Comparison of ENCODE assay signal across 21 mouse cellular contexts in the genomic region with DNA sequence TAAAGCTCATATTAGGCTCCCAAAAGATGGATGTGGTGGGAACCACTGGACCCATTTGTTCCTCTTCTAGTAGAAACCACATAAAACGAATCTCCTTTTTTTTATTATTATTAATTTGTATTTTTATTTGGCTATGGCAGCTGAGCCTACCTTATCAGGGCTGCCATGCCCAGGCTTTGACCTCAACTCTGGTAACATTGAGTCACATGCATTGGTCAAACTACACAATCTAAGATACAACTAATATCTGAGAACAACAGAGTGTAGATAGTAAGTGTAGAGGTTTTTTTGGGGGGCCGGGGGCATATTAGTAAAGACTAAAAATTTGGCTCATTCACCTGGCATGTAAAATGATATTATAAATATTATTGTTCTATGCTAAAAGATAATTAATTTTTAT.
DNase-seq lines count a peak whose midpoint lies in the region; TF ChIP-seq lines count a peak whose summit lies in the region.
"Had no signal": no experiment of that assay in that cellular context is flagged by ENCODE, and none has a peak within 500 bp of the region (broad histone marks: within the 10 kb centered on the region; RNA-seq: fewer than 3 reads in every experiment).

No protein-coding gene starts in this region.

- TF ChIP-seq RAD21 in MEL (IDR thresholded peaks at IDR 0.05; ENCODE audit: low read depth, low read length): no peak

- no peak overlapping the region for H3K4me3 ChIP-seq in MEL (ENCODE audit: control insufficient read depth in 1 of 2, insufficient read depth in 1 of 2, low read depth in 2 of 2, low read length in 2 of 2)
- H3K4me3 ChIP-seq: embryonic facial prominence, embryonic 13.5 days; embryonic facial prominence, embryonic 15.5 days; erythroblast, embryonic 14.5 days; forebrain, embryonic 10.5 days; forebrain, embryonic 12.5 days had no signal

- no peak overlapping the region for H3K9ac ChIP-seq in MEL (ENCODE audit: control insufficient read depth, low read depth, low read length, poor library complexity, severe bottlenecking)
- H3K9ac ChIP-seq: embryonic facial prominence, embryonic 13.5 days; embryonic facial prominence, embryonic 15.5 days; forebrain, embryonic 12.5 days had no signal

- H3K36me3 ChIP-seq in MEL (ENCODE audit: control insufficient read depth in 1 of 2, insufficient read depth in 2 of 2, low read length in 2 of 2): no peaks in the 10 kb centered on the region
- H3K36me3 ChIP-seq: embryonic facial prominence, embryonic 13.5 days; embryonic facial prominence, embryonic 15.5 days; forebrain, embryonic 10.5 days; forebrain, embryonic 12.5 days; G1E had no signal

- peak; percentile 27 to 66; a peak in 3 of 4 replicates for TF ChIP-seq EP300 in MEL (IDR thresholded peaks at IDR 0.05; ENCODE audit: low read depth in 1 of 2, low read length in 2 of 2)

- TF ChIP-seq POLR2A in MEL (IDR thresholded peaks at IDR 0.05; ENCODE audit: control insufficient read depth in 1 of 2, insufficient read depth in 1 of 2, low read depth in 1 of 2, low read length in 2 of 2, poor library complexity in 1 of 2): no peak

- H3K79me2 ChIP-seq in MEL (ENCODE audit: control insufficient read depth, insufficient read depth, low read length, poor library complexity): no peaks in the 10 kb centered on the region

- no peaks in the 10 kb centered on the region for H3K9me3 ChIP-seq in MEL (replicated peaks; ENCODE audit: insufficient read depth, low read length)
- H3K9me3 ChIP-seq: embryonic facial prominence, embryonic 13.5 days; embryonic facial prominence, embryonic 15.5 days; forebrain, embryonic 10.5 days; forebrain, embryonic 12.5 days; G1E had no signal

- H3K27ac ChIP-seq in MEL (ENCODE audit: control insufficient read depth, low read depth, low read length): no peak overlapping the region
- H3K27ac ChIP-seq: embryonic facial prominence, embryonic 13.5 days; embryonic facial prominence, embryonic 15.5 days; forebrain, embryonic 10.5 days; forebrain, embryonic 12.5 days had no signal

- no peaks in the 10 kb centered on the region for H3K27me3 ChIP-seq in MEL (ENCODE audit: control insufficient read depth in 1 of 2, insufficient read depth in 2 of 2, low read length in 2 of 2)
- H3K27me3 ChIP-seq: embryonic facial prominence, embryonic 13.5 days; embryonic facial prominence, embryonic 15.5 days; forebrain, embryonic 12.5 days; Patski had no signal

- no peak for TF ChIP-seq CTCF in MEL (IDR thresholded peaks at IDR 0.05 in 2 of 3, conservative IDR thresholded peaks at IDR 0.05 in 1 of 3; ENCODE audit: control insufficient read depth in 1 of 3, insufficient read depth in 1 of 3, low read depth in 2 of 3, low read length in 3 of 3, poor library complexity in 1 of 3, severe bottlenecking in 1 of 3)

- H3K4me1 ChIP-seq in MEL (ENCODE audit: control insufficient read depth in 1 of 2, insufficient read depth in 2 of 2, low read length in 2 of 2): peaks cover 0 to 3% of the 10 kb centered on the region in 2 experiments; a peak in 1 of 4 replicates
- H3K4me1 ChIP-seq: embryonic facial prominence, embryonic 13.5 days; embryonic facial prominence, embryonic 15.5 days; forebrain, embryonic 10.5 days; forebrain, embryonic 12.5 days had no signal

- DNase-seq in 416B (ENCODE audit: low read depth) (peak; percentile 28), MEL (ENCODE audit: low read depth, low spot score) (peak; percentile 25), R1 (ENCODE audit: low read depth, low spot score) (peak; percentile 16)
- DNase-seq in cerebellum, postnatal 4 days (ENCODE audit: low spot score in 2 of 2): no peak
- no peak for DNase-seq in spleen, adult 12 weeks (ENCODE audit: low spot score)
- no peak for DNase-seq in heart, postnatal 4 days
- DNase-seq: adrenal gland, adult 8-10 months; adrenal gland, postnatal 14 days; adrenal gland, postnatal 36 days; cerebellum, adult 11-12 months; cerebellum, adult 2 months; cerebellum, adult 9-10 months; cerebellum, postnatal 25 days; embryo, embryonic 11 days had no signal

TF ChIP-seq in MEL, 35 proteins besides CTCF, POLR2A, EP300 and RAD21:
- no peak for TF ChIP-seq USF2 (IDR thresholded peaks at IDR 0.05; ENCODE audit: borderline replicate concordance in 1 of 2, insufficient read depth in 1 of 2, low read depth in 1 of 2, low read length in 2 of 2)
- no peak for TF ChIP-seq MAX (IDR thresholded peaks at IDR 0.05; ENCODE audit: low read length)
- TF ChIP-seq ZNF384 (IDR thresholded peaks at IDR 0.05; ENCODE audit: low read depth, low read length): 0 out of 2 replicates have a peak, but pooled peaks have one; percentile 27
- no peak for TF ChIP-seq NRF1 (IDR thresholded peaks at IDR 0.05; ENCODE audit: insufficient read depth, low read depth, low read length, poor library complexity, severe bottlenecking)
- no peak for TF ChIP-seq ELF1 (IDR thresholded peaks at IDR 0.05; ENCODE audit: low read depth, low read length)
- TF ChIP-seq KAT2A (conservative IDR thresholded peaks at IDR 0.05; ENCODE audit: low read depth, low read length): no peak
- peak; percentile 77; the same call in 1 of the 2 replicates for TF ChIP-seq TCF12 (IDR thresholded peaks at IDR 0.05; ENCODE audit: low read depth, low read length)
- TF ChIP-seq ETS1 (IDR thresholded peaks at IDR 0.05; ENCODE audit: low read depth, low read length): 0 out of 2 replicates have a peak, but pooled peaks have one; percentile 48
- 0 out of 2 replicates have a peak, but pooled peaks have one; percentile 28 for TF ChIP-seq BHLHE40 (IDR thresholded peaks at IDR 0.05; ENCODE audit: borderline replicate concordance, low read depth, low read length)
- TF ChIP-seq MYB (IDR thresholded peaks at IDR 0.05; ENCODE audit: low read depth, low read length): no peak
- no peak for TF ChIP-seq POLR2AphosphoS2 (IDR thresholded peaks at IDR 0.05; ENCODE audit: low read length)
- TF ChIP-seq GATA1 (IDR thresholded peaks at IDR 0.05; ENCODE audit: low read depth, low read length): peak; percentile 42; the same call in 1 of the 2 replicates
- TF ChIP-seq MYC (IDR thresholded peaks at IDR 0.05; ENCODE audit: low read depth, low read length): no peak
- TF ChIP-seq USF1 (IDR thresholded peaks at IDR 0.05; ENCODE audit: low read depth, low read length): no peak
- TF ChIP-seq HCFC1 (IDR thresholded peaks at IDR 0.05; ENCODE audit: low read depth, low read length): no peak
- TF ChIP-seq JUND (IDR thresholded peaks at IDR 0.05; ENCODE audit: low read depth, low read length): no peak
- no peak for TF ChIP-seq GABPA (IDR thresholded peaks at IDR 0.05; ENCODE audit: low read depth, low read length)
- no peak for TF ChIP-seq UBTF (IDR thresholded peaks at IDR 0.05; ENCODE audit: borderline replicate concordance, insufficient read depth, low read depth, low read length)
- no peak for TF ChIP-seq CHD2 (IDR thresholded peaks at IDR 0.05; ENCODE audit: low read length)
- TF ChIP-seq SIN3A (IDR thresholded peaks at IDR 0.05; ENCODE audit: low read length): no peak
- no peak for TF ChIP-seq POLR2AphosphoS5 (IDR thresholded peaks at IDR 0.05; ENCODE audit: borderline replicate concordance, low read depth, low read length)
- no peak for TF ChIP-seq E2F4 (IDR thresholded peaks at IDR 0.05; ENCODE audit: borderline replicate concordance, low read depth, low read length)
- TF ChIP-seq CHD1 (IDR thresholded peaks at IDR 0.05; ENCODE audit: low read depth, low read length): no peak
- TF ChIP-seq MAFK (IDR thresholded peaks at IDR 0.05; ENCODE audit: borderline replicate concordance, low read depth, low read length): no peak
- TF ChIP-seq MEF2A (IDR thresholded peaks at IDR 0.05; ENCODE audit: extremely low read depth, insufficient replicate concordance, low read depth, low read length, poor library complexity, severe bottlenecking): no peak
- TF ChIP-seq TAL1 (IDR thresholded peaks at IDR 0.05; ENCODE audit: low read length): no peak
- TF ChIP-seq SMC3 (IDR thresholded peaks at IDR 0.05; ENCODE audit: low read depth, low read length): no peak
- TF ChIP-seq TBP (IDR thresholded peaks at IDR 0.05; ENCODE audit: low read depth, low read length): no peak
- TF ChIP-seq NELFE (IDR thresholded peaks at IDR 0.05; ENCODE audit: low read depth, low read length): no peak

Comparison
In these comparisons a context has a peak if more than half of its experiments do, and no peak if none do; other contexts are left out.
1. DNase-seq: peak in 416B (single experiment), MEL (single experiment) and R1 (single experiment); none in cerebellum, postnatal 4 days (0 of 2), spleen, adult 12 weeks (single experiment) and heart, postnatal 4 days (single experiment).